Mouse (Mus musculus): ENCODE measurements at regions not wholly inside any gene's neighbourhood (a gene's known extent, or its start where the extent isn't known, plus 50 kb on each side); places are given as distances from the start of the nearest gene placed in this dataset.

DNA sequence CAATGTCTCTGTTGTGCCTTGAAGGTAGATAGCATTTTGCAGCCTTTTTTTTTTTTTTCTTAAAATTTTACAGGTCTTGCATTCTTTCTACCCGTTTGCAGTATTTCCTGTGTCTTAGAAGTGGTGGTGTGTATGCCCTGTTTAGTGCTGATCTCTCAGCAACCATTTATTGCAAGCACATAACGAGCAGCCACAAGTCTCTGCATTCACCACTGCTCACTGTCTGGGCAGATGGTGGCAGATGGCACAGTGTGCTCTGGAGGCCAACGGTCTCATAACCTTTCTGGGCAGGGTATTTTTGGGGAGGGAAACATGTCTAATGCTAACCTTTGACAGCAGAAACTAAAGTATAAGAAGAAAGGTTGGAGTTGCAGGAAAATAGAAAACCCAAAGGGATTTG lies 266.1 kb upstream of the Ptger4 start:
- no peak for DNase-seq (ENCODE audit: low spot score)

DNA sequence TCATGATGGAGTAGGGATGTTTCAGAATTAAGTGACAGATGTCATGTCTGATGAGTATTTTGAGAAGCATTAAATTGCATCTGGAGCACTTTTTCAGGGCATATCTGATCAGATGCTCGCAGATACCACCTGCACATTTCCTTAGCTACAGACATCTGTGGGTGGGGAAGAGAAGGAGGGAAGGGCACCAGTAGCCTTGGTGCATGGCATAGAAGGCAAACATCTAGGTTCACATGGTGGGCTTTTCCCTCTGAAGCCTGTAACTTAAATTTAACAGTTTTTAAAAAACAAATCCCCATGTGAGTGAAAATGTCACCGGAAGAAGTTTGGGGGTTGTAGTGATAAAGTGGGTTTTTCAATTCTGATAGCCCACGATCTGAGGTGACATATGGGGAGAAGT lies 267.1 kb upstream of the Ptger4 start:
- no peak for DNase-seq (ENCODE audit: low spot score)

DNA sequence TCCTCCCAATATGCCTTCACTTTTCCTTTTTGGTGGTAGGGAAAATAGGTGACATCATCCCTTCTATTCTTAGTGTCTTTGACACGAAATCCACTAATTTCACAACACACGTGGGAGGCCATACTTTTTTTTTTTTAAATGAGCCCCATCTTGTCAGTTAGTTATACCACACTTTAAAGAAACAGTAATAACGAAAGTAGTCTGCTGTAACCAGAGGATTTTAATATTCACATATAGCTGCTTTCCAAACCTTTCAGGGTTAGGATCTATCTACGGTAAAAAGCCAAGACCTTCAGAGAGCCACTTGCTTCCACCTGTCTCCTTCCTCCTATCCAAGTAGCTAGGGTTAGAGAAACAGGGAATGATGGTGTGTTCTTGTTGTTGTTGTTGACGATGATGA lies 268.6 kb upstream of the Ptger4 start:
- DNase-seq (ENCODE audit: low spot score): no peak

DNA sequence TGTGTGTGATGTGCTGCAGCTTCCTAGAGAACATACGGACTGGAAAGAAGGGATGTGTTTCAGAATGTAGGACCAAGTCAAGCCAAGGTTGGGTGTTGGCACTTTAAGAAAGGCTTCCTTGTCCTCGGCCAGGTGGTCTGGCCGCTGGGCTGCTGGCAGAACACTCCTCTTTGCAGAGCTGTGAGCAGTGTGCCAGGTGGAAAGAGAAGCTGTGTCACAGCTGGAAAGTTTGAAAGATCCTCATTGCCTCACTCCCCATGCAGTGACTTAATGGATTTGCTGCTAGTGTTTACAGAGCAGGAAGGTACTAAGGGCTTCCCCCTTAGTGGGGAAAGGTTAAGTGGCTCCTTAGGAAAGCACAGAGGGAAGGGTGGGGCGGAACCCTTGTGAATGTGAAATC lies 269.2 kb upstream of the Ptger4 start:
- no peak for DNase-seq (ENCODE audit: low spot score)

DNA sequence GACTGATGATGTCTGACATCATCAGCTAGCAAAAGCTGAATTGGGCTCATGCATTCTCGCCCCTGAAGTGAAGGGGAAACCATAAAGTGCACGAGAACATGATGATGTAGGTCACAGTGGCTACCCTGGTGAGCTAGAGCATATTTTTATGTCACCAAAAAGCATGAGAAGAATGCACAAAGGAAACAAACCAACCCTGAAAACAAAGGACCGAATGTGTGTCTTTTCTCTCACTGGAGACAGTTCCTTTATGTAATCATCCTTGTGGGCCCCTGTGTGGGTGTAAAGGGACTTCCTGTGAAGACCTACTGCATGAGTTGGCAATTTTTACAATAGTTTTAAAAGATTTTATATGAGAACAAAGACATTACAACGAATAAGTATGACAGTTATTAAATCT lies 270.2 kb upstream of the Ptger4 start:
- peak; percentile 5 for DNase-seq (ENCODE audit: low spot score)

DNA sequence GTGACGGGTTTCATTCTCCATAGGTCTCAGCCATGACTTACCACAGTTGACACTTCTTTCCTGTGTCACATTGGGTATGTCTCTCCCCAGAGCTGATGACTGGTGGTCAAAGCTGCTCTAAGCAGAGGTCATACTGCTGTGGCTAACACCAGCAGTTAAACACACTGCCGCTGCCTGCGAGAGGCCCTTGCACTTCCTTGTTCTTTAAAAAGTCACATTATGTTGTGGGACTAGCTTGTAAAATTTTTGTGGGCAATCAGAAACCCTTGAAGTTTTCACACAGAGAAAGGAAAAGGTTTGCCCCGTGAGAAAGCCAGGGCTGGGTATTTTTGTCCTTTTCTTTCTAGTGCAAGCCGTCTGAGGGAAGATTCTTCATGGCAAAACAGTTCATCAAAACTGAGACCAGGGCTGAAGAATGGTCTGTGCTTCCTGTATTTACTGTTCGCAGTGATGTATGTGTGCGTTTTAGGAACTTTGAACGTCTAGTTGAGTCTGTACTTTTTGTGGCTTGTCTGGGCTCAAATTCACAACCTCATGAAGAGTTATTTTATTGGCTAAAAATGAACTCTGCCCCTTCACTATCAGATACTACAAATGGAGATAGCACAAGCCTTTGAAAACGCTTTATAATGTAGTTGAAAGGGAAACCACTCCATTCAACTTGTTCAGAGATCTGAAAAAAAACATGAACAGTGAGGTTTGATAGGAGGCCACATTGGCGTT lies 273.4 kb upstream of the Ptger4 start:
- no peak for DNase-seq (ENCODE audit: low spot score)

DNA sequence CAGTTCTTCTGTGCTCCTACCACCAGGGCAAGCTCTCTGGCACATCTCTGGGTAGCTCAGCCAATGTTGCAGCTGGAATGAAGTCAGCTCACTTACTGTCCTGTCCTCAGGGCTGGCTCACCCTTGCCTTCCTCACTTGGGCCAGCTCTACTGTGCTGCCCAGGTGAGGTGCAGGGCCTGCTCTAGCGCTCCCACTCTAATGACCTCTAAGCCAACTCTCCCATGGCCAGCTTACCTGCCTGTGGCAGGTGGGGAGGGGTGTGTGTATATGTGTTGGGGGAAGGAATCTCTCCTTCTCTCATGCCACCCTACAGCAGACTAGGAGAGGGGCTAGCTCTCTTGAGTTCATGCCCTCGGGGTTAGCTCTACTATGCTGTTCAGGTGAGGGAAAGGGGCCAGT lies 275.6 kb upstream of the Ptger4 start:
- DNase-seq (ENCODE audit: low spot score): no peak

DNA sequence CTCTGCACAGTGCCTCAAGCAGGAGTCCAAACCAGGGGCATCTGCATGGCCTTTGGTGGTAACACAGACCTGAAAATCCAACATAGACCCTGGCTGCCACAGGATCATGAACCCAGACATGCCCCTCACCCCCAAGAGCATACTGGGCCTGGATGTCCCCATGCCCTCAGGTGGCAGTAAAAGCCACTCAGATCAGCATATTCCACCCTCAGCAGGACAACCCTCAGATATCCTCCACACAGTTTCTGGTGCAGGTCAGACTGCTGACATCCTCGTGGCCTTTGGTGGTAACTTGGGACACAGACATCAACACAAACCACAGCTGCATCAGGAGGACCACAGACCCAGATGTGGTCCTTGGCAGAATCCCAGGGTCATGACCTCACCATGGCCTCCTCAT lies 276.0 kb upstream of the Ptger4 start:
- no peak for DNase-seq (ENCODE audit: low spot score)

DNA sequence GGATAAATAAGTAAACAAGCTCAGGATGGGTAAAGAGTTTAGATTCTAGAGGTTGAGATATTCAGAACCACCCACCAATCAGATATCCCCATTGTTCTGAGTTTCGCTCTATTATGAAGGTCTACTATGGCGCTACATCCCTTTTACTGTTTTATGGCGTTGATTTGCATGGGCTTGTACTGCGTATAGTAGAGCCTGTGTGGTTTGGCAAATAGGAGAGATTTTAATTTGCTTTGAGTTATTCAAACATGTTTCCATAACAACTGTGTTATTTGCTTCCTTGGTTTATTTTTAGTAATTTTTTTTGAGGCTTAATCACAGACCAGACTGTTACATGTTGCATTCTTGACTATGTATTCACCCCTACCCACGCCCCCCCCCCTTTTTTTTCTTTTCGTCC lies 284.6 kb upstream of the Ptger4 start:
- no peak for DNase-seq (ENCODE audit: low spot score)

DNA sequence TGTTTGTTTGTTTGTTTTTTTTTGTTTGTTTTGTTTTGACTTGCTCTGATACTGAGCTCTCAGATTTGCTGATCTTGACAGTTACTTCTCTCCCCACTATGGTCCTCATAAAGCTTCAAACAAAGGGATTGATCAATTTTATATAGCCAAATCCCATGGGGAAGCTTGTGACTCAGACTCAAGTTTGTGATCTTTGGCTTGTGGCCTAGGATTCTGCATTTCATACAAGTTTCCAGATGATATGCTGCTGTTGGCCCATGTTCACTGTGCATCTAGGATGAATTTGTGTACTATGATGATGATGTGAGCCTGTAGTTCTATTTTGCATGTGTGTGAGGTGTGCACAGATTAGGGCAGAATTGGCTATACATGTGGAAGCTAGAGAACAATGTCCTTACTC lies 289.7 kb upstream of the Ptger4 start:
- no peak for DNase-seq (ENCODE audit: low spot score)

DNA sequence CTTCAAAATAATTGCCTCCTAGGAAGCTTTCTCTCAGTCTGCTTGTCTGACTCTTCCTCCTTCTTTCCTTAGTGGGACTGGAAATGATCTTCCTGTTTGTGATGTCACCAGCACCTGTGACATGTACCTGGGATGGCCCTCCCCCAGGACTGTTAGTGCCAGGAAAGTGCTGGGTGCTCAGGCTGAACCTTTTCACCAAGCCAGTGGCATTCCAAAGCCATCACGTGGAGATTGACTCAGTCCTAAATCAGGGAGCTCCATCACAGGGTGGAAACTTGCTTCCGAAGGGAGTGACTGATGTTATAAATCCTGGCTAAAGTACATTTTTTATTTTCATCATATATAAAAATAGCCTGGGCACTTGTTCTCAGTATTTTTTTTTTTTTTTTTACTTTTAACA lies 293.4 kb upstream of the Ptger4 start:
- no peak for DNase-seq (ENCODE audit: low spot score)

DNA sequence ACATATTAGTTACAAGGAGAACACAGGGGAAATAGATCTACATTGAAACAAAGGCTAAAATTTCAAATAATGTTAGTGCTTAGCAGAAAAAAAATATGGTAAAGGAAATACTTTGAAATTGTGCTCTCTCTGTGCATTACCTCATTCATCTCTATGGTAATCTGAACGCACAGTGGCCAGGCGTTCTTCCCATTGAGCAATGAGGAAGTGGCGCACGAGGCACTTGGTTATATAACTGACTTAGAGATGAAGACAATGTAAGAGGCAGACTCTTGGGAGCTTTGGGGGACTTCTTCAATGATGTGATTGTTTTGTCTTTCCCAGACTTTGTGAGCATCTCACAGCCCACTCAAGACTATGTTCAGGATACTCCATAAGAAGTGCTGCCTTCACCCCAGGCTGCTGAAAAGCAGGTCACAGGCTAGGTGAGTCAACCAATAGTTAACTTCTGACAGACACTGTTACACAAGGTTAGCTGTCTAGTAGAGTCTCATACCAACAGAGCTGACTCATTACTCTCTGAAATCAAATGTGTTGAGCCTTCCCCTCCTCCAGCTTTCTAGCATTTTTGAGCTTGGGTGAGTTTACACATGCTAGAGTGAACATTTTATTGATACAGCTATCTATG lies 295.4 kb upstream of the Ptger4 start:
- no peak for DNase-seq (ENCODE audit: low spot score)

DNA sequence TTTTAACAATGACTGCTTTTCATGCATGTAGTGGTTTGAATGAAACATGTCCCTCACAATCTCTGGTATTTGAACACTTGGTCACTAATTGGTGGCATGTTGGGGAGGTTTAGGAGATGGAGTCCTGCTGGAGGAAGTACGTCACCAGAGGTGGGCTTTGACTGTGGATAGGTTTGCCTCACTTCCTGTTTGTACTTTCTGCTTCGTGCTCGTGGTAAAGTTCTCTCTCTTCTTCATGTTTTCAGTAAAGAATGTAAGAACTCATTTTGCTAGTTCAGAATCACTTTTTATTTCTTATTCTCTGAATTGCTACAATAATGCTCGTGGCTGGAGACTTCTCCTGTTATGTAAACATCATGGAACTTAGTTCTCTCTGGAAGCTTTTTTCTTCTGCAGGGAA lies 310.5 kb upstream of the Ptger4 start:
- DNase-seq (ENCODE audit: low spot score): no peak

DNA sequence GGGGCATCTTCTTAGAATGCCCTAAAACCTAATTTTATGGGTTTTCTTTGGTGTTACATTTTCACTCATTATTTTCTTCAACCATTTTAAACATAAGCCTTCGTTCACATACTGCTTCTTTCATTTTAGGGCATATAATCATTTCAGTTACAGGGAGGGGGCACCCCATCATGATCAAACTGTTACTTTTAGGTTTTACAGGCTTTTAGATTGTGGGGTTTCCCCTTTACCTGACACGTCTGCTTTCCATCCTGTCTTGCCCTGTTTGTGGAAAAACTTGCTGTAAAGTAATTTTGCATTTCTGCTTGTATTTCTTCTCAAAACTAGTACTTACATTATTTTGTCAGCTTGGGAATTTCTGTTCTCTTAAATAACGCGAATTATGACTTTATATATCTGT lies 310.9 kb upstream of the Ptger4 start:
- no peak for DNase-seq (ENCODE audit: low spot score)

DNA sequence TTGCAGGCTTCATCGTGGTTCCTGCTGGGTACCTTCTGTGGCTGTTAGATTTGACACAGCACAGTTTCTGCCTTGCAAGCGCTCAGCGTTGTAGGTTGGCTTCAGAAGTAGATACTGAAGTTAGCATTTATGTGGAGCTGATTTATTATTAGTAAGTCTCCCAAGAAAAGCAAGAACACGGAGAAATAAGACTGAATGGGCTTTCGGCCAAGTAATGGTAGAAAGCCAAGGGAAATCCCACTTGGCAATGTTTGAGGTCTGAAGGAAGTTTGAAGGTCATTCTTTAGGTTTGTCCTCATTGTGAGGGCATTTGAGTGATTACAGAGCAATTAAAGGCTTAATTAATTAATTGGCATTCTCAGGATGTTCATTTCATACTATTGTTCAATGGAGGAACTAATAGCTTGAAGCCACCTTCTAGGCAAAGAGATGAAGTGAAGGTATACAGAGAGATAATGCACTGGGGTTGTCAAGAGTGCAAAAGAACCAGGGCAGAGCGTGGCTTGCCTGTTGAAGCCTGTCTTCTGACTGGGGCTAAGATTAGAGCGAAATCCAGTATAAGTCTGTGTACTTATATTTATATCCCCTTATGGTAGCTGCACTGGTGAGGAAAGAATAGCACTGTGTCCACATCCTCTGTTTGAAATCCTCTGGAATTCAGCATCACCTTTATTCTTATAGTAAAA lies 311.5 kb upstream of the Ptger4 start:
- DNase-seq (ENCODE audit: low spot score): no peak

DNA sequence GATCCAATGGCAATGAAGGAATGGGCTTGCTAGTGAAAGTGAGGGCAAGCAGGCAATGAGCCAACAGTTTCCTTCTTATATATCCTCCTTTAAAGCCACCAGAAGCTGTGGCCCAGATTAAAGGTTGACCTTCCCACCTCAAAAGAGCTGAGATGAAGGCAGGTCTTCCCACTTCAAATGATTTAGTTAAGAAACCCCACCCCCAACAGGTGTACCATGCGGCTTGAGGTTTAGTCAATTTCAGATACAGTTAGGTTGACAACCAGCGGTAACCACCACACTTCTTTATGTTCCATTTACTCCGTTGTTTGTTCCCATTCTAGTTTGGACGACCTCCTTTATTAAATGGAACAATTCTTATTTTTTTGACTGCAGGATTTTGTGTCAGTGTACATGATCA lies 317.8 kb upstream of the Ptger4 start:
- no peak for DNase-seq (ENCODE audit: low spot score)

DNA sequence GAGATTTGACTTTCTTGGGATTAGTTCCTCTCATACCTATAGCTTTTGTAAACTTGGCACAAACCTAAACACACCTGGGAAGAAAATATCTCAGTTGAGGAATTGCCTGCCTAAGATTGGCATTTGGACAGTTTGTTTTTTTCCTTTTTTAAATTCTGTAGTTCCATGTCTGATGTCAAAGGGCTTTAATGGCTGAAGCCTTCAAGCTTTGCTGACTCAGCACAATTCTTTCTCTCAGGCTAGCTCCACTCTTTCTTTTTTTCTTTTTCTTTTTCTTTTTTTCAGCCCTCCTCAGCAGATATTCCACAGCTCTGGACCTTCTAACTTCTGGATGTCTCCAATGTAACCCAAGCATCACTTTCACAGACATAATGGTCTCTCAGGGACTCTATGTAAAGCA lies 330.4 kb upstream of the Ptger4 start:
- DNase-seq (ENCODE audit: low spot score): no peak

DNA sequence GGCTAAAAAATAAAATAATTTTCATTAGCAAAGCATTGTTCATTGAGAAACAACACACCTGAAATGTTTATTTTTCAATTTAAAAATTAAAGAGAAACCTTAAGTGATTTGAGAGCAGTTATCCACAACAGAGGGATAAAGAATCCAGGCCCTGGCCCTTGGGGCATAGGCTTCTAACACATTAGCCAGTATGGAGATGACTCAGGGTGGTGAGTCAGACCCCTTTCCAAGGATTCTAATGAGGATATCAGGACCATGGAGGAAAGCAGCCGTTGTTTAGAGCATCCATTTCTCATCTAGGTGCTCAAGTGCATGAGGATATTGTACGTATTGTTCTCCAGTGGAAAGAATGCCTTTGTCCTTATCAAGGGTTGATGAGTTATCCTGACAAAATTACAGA lies 335.6 kb upstream of the Ptger4 start:
- no peak for DNase-seq (ENCODE audit: low spot score)

DNA sequence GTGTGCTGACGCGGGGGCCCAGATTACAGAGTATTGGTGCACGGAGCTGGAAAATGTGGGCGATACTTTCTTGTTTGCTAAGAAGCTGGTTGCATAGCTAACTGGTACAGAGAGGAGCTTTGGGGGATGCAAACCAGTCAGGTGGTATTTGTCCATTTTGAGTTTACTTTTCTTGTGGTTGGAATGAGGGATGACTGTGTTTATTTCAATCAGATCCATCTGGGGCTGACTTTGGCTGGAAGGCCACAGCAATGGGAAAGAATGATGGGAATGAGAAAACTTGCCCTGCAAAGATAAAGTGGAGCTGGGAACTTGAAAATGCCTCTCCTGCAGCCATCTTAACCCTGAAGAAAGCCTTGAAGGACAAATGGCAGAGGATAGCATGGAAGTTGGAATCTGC lies 336.4 kb upstream of the Ptger4 start:
- no peak for DNase-seq (ENCODE audit: low spot score)

DNA sequence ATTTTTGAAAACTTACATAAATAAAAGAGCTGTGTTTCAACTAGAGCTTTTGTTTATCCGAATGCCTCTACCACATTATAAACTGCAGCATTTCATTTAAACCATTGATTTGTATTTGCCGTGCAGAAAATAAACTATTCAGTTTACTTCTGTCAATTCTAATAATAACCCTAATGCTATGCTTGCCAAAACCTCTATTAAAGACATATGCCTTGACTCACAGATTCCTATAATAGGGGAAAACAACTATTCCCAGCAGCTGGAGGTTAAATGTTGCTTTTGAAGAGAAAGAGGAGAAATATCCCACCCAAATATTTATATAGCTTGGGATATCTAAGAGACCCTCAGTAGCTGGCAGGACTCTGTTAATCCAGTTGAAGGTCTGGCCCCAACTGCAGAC lies 340.4 kb upstream of the Ptger4 start:
- DNase-seq (ENCODE audit: low spot score): no peak

DNA sequence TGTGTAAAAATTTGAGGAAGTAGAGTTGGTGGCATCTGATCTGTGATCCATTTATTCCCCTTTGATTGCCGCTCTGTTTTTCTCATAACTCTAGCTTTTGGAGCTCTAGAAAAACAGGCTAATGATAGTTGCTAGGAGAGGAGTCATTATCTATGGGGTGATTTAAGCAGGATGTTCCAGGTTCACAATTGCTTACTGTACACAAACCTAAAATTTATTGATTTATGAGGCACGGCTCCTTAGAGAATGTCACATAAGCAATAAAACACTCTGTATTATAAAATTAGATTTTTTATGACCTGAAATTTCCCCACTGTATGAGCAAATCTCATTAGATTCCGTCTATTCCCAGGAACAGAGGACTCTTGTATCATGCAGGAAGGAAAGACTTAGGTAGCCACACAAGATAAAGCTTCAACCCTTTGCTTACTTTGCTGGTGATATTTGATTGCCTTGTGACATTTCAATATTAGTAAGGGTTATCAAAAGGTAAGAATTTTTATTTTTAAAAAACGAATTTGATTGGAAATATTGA lies 360.8 kb upstream of the Ptger4 start:
- no peak for DNase-seq (ENCODE audit: low spot score)

DNA sequence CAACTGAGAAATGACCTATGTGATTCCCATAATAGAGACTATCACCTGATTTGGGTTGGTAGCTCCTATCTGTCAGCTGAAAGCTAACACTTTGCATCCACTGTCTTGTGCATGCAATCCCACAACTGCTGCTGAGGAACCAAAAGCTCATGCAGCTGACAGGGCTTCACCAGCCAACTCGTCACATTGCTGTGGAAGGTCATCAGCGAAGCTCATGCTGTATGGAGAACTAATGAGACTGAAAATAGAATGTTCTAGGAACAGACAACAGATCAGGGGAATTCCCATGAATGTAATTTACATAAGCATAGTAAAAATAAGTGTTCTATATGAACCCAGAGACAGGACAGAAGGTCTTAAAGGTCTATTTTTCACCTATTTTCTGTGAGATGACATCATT lies 363.5 kb upstream of the Ptger4 start:
- DNase-seq (ENCODE audit: low spot score): no peak

DNA sequence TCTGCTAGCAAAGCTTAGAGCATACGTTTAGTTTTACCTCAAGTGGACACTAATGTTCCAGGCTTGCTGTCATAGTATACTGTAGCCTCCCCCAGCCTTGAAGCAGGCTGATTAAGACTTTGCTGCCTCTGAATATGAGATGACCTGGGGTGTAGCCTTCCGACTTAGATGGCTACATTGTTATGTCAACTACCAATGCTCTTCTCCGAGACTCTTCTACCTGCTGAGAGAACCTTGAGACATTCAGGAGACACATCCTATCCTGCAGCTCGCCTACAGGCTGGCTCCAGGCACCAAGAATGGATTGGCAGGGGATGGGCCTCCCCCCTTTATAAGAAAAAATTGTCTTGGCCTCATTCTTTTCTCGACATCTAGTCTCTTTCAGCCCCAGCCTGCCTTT lies 379.0 kb upstream of the Ptger4 start:
- no peak for DNase-seq (ENCODE audit: low spot score)
